Mouse (Mus musculus): ENCODE data around the gene Fzd9.

GRCm38 (mm10) chr5:135224169-135224568 lies 26.9 kb downstream of the Fzd9 start:
- no peak for TF ChIP-seq POLR2A (IDR thresholded peaks at IDR 0.05; ENCODE audit: insufficient read depth, low read length)
- no peak for TF ChIP-seq CTCF (IDR thresholded peaks at IDR 0.05; ENCODE audit: low read depth, low read length)
- TF ChIP-seq EP300 (IDR thresholded peaks at IDR 0.05; ENCODE audit: insufficient read depth, low read depth, low read length): no peak

Data from ES-Bruce4 (cell line).